Mouse (Mus musculus) c-Kit-positive CD71-positive TER-119-negative erythroid progenitor cells, embryonic 14.5 days (primary cell): ENCODE results near the gene Otub1.
A peak's percentile ranks its signal among the peaks of the same experiment; 100 is the strongest.

Experiments
- DNase-seq: peaks from one replicate; pipeline ENCODE4 v3.0.0-alpha.2; 2013; ENCODE audit warnings: low read depth

Gene Otub1

DNA sequence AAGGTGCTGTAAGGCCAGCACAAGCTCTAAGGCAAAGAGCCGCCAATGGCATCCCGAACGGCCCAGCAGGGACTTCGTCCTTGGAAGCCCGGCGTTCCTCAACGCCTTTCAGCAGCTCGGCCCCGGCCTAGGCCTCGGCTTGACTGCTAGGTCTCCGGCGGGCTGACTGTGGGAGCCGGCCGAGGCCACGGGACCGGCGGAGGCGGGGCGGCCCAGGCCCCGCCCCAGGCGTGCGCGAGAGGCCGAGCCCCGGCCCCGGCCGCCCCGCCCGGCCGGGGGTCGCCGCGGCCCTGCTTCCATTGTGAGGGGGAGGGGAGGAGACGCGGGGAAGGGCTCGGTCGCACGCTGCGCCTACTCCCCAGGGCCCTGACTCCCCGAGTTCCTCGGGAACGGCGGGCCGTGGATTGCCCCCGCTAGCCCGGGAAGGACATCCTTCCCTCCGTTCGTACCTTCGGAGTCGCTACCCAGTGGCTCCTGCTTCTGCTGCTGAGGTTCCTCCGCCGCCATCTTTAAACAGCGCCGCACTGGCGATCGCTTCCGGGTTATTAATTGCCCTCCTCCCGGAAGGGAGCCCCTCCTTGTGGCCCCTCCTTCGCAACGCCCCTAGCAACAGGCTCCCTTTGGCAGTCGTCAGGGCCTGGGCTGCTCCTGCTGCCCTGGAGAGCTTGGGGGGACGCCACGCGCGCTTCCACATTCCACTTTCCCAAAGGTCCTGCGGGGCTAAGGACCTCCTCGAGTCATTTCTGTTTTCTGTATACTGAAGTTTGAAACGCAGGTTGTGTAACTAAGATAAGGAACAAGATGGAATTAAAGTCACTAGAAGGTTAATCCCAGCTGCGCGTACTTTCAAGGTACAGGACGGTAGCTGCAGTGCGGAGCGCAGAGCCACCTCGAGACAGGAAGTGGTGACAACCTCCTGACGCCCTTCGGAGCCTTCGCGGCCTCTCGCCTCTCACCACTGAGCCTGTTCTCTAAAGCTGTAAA lies at the start of gene Otub1:
Gene Otub1 (minus strand): TSS at position 564 of the 984 bp plus-strand sequence.
- DNase-seq, result peak; percentile 90

DNA sequence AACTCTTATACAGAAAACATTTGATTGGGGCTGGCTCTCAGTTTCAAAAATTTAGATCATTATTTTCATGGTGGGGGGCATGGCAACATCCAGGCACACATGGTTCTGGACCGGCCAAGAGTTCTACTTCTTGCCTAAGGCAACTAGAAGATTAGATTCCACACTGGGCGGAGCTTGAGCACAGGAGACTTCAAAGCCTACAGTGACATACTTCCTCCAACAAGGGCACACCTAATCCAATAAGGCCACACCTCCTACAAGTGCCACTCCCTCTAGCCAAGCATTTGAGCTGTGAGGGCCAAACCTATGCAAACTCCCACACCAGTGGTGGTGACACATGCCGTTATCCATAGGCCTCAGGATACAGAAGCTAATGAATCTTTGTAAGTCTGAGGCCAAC lies 39.9 kb upstream of the Otub1 start:
- DNase-seq, result no peak

DNA sequence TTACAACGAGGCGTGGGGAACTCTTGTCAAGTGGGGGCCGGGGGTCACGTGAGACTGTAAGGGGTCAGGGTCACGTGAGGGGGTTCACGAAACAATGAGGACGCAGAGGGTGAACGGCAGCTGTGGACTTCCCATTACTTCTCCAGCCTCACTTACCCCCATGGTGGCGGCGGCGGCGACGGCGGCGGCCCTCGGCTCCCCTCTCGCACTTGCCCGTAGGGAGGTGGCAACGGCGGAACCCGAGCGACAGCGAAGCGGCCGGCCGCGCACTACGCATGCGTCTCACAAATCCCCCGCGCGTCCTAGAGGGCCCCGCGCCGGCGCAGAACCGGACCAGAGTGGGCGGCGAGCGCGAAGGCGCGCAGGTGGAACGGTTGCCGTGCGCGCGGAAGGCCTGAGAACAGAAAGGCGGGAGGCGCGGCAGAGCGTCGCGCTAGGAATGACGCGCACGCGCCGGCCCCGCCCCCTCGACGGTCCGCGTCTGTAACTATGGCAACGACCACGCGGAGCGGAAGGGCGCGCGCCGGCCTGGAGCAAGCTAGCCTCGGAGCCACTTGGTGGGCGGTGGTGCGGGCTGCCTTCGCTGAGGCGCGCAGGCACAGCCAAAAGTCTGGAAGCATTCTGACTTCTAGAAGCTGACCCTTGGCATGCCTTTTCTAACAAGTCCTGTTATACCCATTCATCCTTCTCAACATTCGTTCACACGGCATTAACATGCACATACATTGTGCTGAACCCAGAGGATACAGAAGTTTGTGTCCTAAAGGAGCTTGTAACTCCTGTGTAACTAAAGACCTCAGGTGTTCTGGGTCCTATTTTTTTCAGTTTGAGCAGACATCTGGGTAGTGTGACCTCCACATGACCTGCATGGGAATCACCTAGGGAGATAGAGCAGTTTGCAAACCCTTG lies 34.9 kb upstream of the Otub1 start, which contains the start of gene Naa40:
Gene Naa40 (minus strand): TSS at position 402 of the 909 bp plus-strand sequence.
- DNase-seq, result peak; percentile 88

DNA sequence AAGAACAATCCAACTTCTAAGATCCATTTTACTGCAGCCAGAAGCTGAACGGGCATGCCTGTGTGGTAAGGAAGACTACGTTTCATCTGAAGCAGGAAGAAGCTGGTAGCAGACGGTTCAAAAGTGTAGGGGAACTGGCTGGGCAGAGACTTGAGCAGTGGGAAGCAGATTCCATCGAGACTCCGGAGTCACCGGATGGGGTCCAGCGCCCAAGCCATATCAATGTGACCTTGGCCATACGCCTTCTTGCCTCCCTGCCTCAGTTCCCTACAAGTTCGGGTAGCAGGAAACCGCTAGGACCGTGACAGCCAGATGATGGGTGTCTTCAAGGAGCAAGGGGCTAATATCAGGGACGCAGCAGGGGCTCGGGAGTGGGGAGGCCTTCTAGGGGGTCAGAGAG lies 34.2 kb upstream of the Otub1 start:
- no peak for DNase-seq

DNA sequence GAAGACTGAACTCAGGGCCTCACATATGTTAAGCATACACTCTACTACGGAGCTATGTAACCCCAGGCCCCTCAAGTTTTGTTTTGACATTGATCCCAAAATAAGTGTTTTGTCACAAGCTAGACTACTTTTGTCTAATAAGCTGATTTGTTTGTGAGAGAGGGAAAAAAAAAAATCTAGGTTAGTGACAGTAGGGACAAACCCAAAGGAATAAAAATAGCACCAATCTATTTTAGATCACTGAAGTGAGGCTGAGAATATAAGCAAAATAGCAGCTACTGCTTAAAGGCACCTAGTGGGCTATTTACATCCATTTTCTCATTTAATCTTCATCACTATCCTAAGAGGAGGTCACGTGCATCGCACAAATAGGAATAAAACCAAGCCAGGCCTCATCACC lies 33.5 kb upstream of the Otub1 start:
- DNase-seq, result no peak

DNA sequence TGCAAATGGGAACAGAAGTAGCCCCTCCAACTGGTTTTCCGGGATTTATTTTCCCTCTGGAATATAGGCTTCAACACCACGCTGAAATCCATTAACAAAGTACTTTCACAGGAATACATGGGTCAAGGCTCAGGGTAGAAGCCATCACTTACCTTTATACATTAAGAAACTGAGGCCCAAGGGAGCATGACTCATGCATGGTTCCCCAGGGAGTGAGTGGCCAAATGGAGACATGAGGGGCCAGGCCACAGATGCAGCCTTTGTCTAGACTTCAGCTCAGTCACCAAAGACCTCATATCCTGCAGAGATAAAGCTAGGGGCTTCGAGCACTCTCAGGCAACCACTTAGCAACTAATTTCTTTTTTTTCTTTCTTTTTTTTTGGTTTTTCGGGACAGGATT lies 30.6 kb upstream of the Otub1 start:
- DNase-seq, result no peak

DNA sequence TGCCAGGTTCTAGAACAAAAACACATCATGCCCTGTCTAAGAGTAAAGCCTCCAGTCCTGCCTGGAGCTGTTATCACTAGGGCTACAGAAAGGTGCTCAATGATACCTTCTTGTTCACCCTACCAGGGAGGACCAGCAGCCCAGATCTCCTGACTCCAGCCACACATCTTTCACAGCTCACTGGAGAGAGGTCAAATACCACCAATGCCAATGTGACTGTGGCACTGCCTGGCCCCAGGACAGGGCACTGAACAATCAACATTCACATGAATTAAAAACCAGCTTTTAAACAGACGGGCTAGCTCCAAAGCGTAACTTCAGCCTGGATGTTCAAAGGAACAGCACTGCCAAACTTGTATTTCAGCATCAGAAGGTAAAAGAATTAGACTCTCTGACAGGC lies 29.9 kb upstream of the Otub1 start:
- DNase-seq, result no peak

DNA sequence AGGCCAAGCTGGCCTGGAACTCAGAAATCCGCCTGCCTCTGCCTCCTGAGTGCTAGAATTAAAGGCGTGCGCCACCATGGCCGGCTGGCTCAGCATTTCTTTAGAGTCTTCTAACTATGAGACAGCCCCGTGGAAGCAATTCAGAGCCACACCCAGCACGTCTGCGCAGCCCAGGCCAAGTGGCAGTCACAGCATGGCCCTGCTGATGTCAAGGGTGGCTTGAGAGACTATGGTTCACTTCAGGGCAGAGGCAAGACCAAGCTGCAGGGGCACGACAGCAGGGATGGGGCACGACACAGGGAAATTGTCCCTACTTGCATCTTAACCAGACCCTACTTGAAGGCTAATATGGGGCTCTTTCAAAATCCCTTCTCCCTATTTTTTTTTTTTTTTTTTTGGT lies 29.3 kb upstream of the Otub1 start:
- DNase-seq, result no peak

DNA sequence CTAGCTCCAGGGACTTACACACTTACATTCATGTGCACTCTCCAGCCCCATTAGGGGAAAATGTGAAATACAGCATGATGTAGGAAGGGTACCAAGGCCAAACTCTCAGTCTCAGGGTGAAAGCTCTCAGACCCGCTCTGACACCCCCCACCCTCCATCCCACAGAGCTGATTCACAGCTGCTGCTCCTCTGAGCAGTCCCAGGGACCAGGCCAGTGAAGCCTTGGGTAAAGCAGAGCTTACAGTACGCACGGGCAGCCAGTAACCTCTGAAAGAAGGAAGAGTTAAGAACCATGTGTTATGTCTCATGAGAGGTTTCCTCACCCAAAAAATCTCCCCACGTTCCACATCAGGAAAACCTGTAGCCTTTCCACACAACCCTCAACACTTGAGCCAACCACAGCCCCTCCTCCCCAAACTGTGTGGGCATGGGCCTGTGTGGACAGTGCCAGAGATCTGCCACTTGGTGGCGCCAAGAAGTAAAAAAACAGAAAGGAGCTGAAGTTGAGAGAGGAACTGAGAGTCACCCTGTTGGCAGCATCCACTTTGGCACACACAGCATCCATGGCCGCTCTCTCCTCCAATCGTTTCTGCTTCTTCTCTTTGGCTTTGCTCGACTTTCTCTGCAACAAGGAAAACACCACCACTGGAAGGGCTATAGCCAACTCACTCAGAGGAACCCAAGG lies 28.6 kb upstream of the Otub1 start:
- DNase-seq, result peak; percentile 35

DNA sequence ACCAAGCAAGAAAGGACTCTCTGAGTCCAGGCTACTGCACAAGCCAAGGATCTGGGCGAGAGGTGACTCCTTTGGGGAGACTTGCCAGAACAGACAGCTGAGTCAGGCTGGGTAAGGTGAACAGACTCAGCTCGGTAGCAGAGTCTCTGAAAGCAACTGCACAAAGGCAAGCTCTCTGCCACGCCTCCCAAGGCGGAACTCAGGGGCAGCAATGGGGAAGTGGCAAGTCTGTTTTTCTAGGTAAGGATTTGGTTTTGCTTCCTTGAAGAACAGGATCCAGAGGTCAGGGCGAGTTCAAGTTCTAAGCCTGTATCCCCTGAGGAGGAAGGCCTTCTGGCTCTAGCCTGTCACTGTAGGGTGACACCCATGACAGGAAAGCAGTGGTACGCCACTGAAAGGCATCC lies 20.4 kb upstream of the Otub1 start:
- no peak for DNase-seq

DNA sequence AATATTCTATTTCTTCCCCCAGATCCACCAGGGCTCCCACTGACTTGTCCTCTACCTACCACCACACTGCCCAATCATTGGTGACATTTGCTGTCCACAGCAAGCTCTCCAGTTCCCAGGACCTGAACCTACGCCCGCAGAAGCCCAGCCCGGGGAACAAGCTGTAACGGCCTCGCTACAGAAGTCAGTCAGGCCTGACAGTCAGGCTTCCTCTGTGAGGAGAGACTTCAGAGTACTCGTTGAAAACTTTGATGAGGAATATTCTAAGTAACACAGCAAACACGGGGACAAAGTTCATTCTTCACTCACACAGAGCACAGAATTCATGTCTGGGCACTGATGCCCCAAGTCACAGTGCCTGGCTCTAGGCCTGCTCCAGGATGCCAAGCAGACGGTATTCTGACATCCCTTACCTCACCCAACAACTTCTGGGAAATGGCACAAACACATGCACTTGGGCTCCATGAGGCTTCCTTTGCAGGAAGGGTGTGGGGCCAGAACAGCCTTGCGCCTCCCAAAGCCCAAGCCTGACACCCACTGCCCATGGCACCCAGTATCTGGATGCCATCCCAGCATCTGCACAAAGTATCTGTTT lies 19.1 kb upstream of the Otub1 start:
- DNase-seq, result no peak

DNA sequence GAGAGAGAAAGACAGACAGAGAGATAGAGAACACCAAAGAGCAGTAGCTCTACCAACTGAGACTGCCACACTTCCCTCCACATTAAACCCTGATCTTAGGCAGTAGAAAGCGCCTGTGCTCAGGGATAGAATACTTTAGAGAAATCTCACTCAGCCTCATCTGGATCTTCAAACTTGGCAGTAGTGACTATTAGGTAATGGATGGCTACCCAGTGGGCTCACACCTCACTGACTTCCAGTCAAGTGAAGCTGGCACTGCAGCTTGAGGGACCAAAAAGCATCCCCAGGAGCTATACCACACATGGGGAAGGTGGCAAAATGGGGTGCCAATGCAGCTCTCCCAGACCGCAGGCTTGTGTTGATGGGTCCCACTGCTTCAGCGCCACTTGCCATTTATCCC lies 18.1 kb upstream of the Otub1 start:
- no peak for DNase-seq

DNA sequence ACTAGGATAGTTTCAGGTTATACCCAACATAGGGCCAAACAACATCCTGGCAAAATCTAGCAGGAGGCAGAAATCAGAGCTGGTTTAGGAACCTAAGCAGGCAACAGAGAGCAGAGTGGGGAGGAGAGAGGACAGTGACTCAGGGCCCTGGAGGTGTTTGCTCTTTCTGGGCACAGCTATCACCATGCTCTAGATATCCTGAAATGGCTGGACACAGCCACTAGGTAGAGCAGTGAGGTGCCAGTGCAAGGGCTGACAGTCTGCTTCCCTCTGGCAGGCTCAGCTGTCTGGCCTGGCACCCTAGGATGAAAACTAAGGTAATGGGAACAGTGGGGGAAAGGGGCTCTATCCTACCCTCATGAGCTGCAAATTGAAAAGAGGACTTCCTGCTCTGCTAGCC lies 17.4 kb upstream of the Otub1 start:
- DNase-seq, result no peak

DNA sequence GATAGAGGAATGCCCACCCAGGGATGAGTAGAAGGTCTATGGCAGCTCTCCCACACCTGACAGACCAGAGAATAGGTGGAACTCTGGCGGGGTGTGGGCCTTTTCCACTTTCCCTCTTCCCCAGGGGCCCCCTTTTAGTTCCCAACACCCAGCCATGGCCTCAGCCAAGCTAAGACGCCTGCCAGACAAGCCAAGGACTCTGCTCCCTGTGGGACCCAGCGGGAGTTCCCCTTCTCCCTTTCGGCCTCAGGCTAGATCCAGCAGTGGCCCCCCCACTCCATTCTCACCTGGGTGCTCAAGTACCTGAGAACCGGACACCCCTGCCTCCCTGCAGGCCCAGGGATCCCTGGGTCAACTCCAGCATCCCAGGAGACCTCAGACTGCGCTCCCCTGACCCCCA lies 16.1 kb upstream of the Otub1 start:
- DNase-seq, result no peak

DNA sequence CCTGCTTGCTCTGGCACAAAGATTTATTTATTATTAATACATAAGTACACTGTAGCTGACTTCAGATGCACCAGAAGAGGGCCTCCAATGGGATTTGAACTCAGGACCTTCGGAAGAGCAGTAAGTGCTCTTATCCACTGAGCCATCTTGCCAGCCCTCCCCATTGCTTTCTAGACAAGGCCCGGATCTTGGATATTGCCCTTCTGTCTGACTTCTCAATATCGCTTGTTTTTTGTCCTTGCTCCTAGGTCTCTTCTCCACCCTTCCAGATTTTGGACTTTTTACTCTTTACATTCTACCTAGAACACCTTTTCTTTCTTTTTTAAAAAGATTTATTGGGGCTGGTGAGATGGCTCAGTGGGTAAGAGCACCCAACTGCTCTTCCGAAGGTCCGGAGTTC lies 12.6 kb upstream of the Otub1 start:
- no peak for DNase-seq

DNA sequence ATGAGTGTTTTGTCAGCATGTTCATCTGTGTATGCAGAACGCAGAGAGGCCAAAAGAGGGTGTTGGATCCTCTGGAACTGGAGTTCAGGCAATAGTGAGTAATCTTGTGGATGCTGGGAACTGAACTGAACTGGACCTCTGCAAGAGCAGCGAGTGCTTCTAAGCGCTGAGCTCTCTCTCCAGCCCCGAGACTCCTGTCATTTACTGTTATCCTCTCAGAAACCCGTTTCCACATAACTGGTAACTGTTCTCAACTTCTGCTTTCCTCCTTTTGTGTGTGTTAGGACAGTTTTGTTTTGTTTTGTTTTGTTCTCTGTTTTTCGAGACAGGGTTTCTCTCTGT lies 11.8 kb upstream of the Otub1 start:
- no peak for DNase-seq

DNA sequence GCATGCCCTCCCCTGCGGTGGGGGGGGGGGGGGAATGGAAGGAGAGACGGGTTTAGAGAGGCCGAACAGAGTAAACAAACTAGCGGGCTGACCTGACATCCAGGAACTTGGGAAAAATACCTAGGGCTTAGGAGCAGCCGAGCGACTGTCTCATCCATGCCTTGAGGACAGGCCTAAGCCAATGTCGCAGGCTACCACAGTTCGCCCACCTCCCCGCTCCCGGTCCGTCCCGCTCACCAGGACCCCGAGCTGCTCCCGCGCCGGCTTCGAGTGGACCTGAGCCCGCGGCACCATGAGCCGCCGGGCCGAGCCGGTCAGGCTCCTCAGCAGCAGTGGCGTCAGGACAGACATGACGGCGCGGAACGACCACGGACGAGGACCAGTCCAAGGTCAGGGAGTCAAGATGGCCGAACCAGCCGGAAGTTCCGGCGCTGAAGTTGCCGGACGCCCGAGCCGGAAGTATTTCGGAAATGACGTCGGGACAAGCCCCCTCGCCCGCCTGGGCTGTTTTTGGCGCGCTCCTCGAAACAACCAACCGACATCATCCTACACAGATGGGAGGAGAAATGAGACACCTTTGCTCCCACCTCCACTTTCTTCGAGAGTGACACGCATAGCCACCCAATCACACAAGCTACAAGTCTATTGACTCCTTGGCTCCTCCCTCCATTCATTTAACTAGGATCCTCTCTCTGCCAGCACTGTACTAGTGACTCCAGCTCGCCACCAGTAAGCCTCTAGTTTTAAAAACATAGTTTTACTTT lies 11.2 kb upstream of the Otub1 start, which contains the start of gene Cox8a:
Gene Cox8a (minus strand): TSS at position 455 of the 764 bp plus-strand sequence.
- DNase-seq, result peak; percentile 98

DNA sequence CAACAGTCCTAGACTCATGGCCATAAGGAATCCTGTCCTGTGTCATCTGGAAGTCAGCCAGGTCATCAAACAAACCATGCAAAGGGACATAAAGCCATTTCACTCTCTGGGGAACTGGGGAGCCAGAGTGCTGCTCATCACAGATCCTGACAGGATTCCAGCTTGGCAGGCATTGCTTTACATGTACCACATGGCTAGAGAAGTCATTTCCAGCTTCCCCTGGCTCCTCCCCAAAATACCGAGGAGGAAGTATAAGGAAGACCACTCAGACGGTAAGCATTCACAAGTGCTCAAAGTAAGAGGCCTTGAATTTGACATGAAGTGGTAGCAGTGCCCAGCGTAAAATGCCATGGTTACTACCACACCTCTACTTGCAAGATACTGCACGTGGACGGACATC lies 8.4 kb upstream of the Otub1 start:
- no peak for DNase-seq

DNA sequence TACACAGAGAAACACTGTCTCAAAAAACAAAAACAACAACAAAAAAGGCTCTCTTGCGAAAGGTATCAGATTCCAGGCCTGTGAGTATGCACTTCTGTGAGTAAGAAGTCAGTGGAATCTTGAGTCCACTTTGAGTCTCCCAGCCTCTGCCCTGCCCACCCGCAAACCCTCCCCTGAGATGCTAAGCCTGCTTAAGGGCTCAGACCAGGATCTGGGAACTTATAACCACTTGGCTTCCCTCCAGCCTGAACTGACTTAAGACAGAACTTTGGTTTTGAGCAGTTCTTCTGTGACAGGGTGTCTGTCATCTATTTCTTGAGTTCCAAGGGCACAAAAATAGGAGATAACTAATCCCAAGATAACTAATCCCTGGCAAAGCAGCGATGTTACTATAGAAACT lies 6.9 kb upstream of the Otub1 start:
- no peak for DNase-seq

DNA sequence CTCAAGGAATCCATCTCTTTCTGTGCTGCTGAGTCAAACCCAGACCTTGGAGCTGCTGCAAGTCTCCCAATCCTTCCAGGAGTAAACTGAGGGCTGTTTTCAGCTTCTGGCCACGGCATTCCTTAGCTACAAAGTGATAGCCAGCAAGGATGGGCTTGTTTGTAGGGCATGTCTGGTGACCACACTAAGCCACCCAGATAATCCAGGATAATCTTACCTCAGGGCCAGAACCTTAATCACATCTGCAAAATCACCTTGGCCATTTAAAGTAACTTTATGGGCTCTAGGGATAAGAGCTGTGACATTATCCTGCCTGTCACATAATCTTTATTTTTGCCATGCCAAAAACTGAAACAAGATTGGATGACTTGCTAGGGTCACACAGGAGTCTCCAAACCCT lies 6.1 kb upstream of the Otub1 start:
- DNase-seq, result no peak
